Mouse (Mus musculus) frontal cortex, postnatal 25 days (tissue): ENCODE data around the gene 4930404H24Rik.

Experiments used
- DNase-seq, 2 experiments: peaks; one replicate each; pipeline ENCODE4 v3.0.0; 2022; ENCODE audit warnings: low spot score in 2 of 2

4930404H24Rik gene

DNA sequence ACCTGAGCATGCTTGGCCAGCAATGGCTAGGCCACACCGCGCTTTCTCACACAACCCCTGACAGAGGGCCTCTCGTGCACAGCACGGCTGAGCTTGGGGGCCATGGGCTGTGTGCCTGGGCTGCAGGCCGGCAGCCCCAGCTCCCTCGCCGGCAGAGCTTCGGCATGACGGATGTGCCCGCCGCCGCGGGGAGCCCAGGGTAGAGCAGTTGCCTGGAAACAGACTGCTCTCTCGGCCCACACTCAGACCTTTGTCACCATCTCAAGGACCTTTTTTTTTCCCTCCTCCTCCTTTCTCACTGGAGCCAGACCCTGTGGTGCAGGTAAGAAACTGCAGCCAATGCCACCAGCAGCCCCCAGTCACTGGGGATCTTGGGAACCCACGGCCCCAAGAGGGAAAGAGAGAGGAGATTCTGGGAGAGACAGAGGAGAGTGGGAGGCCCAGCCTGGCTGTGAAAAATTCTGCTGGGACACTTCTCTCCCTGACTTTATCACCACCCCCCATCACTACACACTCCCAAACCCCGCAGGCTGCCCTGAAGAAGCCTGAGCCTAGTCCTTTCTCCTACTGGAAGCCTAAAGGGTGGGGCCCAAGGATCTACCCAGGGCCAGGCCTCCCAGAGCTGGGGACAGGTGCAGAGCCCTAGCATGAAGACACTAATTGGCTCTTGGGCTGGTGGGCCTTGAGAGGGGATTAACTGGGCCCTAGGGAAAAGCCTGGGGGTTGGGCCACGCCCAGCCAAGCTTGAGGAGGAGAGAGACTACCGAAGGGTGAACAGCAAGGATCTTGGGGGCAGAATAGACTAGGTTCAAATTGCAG is 16.8 kb downstream of the 4930404H24Rik start:
- DNase-seq: no peak

DNA sequence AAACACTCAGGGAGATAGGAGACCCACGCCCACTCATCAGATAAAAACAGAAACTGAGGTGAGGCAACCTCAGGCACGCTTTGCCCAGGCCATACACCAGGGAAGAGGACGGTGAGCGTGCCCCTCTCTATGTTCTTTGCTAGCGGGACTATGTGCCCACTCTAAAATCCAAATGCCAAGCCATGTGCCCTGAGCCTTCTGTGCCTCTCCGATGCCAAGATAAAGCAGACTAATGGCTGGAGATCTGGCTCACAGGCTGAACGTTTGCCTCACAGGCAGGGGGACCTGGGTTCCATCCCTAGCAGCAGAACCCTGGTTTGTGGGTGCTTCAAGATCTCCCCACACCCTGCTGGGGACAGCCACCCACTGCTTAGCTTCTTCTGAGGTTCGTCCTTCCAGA is 17.5 kb downstream of the 4930404H24Rik start:
- no peak for DNase-seq

DNA sequence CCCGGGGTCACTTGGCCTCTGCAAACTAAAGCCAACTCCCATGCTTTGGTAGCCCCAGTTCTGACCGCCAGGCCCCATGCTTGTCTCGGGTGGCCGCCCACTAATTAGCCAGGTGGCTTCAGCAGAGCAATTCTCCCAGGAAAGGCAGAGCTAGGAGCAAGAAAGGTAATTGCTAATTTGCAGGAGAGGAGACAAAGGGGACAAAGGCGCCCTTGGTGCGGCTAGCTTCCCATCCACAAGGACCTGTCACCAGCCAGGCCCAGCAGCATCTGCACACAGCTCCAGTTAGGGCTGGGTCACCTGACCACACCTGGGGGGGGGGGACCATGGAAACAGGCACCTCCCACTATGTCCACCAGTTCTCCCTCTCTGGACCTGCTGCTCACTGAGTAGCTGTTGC is 19.0 kb downstream of the 4930404H24Rik start:
- DNase-seq: no peak

DNA sequence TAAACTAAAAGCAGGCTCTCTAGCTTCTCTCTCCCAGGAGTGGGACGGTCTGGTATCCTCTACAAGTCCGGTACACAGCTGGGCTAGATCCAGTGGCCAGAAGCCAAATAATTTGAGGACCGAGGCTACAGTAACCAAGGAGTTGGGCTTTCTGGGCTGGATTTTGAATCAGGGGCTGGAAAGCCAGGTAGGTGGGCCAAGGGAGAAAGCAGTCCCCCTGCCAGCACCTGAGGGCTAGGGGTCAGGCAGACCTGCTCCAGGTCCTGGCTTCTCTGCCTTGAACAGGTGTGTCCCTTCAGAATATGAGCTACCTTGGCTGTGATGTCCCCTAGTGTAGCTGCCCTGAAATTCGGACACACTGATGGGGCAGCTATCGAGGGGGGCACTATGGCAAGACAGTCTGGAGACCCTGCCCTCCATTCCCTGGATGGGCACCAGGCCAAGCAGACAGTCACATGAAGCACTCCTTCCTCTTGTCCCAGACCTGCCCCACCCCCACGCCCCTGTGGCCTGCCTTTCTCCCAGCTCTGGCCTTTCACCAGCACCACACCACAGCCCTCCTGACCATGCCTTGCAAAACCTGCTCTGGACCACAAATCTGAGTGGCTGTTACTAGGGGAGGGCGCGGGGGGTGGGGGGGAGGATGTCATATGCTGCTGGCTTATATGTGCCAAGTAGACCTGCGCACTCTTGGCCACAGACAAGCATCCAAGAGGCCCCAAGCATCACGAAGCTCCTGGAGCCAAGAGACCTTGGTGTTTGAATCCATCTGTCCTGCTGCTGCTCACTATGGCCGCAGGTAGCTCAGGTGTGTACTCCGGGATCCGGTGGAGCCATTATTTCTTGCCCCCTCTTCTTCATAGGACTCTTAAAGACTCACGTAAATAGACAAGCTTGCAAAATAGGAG is 20.1 kb downstream of the 4930404H24Rik start:
- DNase-seq: no peak

DNA sequence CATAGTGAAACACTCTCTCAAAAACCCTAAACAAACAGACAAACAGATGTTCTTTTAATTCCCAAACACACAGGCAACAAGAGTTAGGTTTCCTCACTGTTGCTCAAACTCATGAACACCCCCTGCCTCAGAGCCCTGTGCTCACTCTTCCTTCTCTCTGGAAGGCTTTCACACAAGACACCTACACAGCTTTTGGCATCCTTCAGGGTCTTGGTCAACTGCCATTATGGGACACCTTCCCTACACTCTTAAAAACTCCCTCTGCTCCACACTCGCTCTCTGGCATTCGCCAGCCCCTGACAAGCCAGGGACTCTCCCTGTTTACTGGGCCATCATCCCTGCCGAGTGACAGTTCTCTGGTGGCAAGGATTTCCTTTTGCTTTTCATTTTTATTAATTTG is 21.4 kb downstream of the 4930404H24Rik start:
- DNase-seq: no peak

DNA sequence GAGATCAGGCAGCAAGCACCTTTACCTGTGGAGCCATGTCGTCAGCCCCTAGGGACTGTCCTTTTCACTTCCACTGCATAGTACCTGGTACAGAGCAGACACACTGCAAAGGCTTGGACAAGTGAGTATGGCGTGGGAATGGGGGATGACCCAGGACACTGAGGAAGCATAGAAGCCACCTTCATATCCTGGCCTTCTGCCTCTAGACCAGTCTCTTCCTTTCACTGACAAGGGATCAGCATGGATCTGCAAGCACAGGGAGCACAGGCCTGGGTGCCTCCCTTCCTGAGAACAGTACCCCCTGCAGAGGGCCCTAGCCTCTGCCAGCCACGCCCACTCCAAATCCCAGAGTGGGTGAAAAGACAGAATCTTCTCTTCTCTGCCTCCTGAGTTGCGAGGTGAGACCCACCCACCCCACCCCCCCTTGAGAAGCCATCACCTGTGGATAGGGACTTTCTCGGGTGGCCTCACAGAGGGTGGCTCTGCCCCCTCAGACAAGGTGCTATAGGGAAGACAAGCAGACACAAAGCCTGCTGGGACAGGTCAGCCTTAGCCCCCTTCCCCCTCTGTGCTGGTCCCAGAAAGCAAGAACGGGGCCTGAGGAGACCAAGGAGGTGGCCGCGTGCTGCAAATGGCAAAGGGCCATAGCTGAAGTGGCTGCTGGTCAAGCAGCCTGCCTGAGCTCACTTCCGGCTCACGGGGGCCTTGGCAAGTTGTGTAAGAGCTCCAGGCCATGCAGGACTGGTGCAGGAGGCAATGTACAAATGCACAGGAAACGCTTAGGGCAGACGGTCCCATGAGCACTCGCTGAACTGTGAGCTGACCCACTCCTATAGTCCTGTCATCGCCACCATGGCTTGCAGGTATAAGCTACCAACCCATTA is 22.1 kb downstream of the 4930404H24Rik start:
- no peak for DNase-seq

DNA sequence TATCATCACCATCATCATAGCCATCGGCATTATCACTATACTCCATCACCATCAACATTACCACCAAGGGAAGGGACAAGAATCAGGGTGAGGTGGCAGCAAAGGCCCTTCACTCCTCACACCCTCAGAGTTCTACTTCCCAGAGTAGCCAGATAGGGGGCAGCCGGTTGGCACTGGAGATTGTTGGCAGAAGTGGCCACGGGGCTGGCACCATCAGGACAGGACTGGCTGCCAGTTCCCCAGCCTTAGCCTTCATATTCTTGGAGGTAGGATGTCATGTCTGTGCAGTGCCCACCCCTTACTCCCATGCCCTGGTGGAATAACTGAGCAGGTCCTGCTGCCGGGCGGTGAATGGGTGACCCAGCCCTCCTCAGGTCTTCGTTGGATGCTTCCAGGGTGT is 23.0 kb downstream of the 4930404H24Rik start:
- no peak for DNase-seq

DNA sequence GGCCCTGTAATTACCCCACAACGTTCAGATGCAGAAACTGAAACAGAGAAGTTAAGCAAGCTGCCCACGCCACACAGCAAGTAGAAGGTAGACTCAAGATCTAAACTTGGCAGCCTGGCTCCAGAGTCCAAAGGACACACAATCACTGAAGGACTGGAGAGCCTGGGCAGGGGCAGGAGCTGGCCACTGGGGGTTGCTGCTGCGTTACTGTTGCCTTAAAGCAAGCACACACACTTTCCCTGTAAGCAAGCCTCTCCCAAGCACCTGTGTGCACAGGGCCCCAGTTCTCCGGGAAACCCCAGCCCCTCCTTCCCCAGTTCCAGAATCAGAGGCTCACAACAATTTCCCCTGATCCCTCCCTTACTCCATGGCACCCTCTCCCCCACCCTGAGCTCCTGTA is 24.4 kb downstream of the 4930404H24Rik start:
- DNase-seq: no peak

DNA sequence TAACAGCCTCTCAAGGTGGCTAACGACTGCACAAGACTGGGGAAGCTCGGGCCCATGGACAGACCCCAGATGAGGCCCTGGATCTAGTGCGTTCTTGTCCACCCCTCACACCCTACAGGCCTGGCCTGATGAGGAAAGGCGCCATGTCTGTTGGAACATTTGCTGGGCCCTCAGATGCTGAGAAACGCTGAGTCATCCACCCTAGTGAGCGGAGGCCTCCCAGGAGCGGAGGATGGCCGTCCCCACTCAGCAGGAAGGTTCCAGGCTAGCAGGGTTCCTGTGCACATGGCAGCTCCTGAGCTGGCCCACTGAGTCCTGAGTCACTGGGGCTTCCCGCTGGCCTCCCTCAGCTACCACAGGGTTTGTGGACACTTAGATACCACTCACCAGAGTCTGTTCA is 27.5 kb downstream of the 4930404H24Rik start:
- no peak for DNase-seq

DNA sequence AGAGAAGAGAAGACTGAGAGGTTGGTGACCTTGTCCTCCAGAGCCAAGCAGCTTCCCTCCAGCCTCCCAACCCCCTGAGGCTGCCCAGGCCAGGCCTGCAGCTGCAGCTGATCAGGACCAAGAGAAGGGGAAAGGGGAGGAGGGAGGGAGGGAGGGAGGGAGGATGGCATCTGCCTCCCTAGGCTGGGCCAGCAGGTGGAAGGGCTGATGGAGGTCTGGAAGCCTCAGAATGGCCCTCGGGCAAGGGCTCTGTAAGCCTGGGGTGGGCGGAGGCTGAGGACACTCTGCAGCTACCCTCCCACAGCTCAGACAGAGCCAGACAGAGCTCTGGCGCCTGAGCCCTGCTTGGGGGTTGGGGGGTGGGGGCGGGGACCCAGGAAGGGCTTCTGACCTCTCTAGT is 29.7 kb downstream of the 4930404H24Rik start:
- no peak for DNase-seq

DNA sequence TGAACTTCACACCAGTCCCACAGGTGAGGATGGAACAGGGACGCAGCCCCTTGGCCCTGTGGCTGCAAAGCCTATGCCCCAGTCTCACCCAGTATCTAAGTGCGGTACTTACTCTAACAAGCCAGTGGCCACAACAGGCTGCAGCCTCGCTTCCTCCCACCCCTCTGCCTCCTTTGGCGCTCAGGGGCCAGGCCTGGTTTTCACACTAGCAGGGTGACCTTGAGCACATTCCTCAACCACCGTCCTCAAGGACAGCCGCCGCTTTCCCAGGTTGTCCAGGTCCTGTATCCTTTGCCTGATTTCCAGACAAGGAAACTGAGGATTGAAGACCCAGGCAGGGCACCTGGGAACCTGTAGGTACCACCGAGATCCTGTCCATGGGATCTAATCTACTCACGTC is 30.6 kb downstream of the 4930404H24Rik start:
- DNase-seq: no peak

DNA sequence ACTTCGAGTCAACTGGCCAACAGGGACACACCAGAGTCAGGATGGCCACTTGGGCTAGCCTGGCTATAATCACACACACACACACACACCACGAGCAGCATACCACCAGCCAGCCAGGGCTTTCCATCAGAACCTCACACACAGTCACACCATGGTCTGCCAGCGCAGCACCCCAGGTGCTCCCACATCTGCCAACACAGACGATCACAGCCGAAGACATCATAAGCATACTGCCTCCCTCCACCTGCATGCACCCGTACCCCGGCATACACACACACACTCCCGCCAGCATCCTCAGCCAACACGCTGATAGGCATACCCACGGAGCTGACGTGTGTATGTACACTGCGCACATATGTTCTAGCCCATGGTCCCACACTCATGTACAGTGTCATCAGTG is 31.1 kb downstream of the 4930404H24Rik start:
- no peak for DNase-seq

DNA sequence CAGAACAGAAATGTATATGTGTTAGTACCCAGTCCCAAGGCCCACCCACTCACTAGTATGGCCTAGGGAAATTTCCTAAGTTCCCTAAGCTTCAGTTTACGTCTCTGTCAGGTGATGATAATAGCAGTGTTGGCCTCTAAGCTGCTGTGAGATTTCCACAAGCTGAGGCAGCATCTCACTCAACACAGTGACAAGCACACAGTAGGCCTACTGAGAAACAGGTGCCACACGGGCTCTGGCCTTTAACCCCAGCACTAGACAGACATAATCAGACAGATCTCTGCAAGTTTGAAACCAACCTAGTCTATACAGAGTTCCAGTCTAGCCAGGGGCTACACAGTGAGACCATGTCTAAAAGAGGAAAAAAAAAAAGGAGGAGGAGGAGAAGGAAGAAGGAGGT is 32.1 kb downstream of the 4930404H24Rik start:
- no peak for DNase-seq

DNA sequence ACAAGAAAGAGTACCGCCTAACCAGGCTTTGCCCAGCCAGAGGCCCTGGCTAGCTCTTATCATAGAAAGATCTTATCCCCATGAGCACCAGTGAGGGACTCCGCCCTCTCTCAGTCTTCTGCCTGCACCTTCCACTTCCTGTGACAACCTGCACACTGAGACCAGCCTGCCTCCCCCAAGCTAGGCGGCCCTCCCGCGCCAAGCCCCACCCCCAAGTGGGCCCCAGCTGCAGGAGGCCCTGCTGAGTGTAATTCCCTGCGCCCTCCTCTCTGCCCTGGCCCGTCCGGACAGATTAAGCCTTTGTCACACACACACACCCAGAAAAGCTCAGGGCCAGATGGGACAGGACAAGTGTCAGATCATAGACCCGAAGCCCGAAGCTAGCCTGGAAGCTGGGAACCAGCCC is 33.3 kb downstream of the 4930404H24Rik start:
- DNase-seq: no peak

DNA sequence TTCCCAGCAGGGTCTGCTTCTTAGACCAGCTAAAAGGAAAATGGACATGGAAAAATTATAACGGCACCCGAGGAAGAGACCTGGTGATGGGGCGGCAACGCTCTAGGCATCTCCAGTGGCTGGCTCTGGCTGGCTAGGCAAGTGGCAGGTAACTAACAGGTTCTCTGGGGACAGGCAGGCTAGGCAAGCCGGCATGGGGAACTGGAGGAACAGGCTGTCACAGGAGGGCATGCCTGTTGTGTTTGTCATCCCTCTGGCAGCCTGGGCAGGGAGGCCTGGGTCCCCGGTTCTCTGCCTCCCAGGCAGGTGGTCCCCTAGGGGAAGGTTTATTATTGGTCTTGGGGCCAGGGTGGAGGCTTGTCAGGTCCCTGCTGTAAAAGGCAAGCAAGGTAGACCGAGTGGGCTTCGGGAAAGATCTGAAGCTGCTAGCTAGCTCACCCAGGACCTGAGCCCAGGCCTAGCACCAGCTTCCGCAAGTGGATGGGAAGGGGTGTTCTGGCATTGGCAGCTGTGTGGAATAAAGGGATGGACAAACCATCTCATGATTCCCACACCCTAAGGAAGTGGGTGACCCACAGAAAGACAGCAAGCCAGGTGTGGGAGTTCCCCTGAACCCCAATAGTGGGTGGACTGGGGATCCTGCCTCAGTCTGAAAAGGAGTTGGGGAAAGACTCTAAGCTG is 34.4 kb downstream of the 4930404H24Rik start:
- no peak for DNase-seq

DNA sequence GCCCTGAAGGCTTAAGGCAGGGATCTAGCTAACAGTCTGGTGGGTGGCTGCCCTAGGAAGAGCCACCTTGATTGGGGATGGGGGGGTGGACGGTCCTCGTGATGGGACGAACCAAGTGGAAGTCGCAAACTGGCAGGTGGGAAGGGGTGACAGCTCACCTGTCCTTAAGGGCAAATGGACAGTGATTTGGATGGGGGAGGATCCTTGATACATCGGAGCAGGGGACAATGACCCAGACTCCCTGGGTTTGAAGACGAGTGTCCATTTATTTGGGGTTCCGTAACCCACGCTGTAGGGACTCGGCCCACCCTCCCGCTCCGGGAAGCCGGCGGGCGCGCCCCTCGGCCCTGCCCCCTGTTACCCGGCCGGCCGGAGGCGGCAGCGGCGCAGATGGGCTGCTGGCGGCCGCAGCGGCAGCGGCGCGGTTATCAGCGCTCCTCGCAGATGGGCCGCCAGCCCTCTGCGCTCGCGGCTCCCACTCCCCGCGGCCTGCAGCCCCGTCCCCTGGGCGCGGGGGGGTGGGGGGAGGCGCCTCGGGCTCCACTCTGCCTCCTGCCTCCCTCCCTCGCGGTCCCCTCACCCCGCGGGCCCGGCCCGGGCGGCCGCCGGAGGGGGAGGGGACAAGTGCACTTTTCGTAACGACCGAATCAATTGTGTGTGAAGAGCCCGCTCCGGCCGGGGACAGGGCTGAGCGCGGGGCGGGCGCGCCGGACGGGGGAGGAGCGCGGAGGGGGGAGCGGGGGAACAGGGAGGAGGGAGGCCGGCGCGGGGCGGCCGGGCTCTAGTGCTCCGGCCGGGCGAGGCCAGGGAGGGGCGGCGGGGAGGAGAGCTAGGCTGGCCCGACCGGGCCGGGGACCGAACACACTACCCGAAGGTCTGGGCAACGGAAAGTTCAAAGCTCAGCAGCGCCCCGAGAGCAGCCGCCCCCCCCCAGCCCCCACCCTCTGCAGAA is 35.3 kb downstream of the 4930404H24Rik start:
- DNase-seq: no peak

DNA sequence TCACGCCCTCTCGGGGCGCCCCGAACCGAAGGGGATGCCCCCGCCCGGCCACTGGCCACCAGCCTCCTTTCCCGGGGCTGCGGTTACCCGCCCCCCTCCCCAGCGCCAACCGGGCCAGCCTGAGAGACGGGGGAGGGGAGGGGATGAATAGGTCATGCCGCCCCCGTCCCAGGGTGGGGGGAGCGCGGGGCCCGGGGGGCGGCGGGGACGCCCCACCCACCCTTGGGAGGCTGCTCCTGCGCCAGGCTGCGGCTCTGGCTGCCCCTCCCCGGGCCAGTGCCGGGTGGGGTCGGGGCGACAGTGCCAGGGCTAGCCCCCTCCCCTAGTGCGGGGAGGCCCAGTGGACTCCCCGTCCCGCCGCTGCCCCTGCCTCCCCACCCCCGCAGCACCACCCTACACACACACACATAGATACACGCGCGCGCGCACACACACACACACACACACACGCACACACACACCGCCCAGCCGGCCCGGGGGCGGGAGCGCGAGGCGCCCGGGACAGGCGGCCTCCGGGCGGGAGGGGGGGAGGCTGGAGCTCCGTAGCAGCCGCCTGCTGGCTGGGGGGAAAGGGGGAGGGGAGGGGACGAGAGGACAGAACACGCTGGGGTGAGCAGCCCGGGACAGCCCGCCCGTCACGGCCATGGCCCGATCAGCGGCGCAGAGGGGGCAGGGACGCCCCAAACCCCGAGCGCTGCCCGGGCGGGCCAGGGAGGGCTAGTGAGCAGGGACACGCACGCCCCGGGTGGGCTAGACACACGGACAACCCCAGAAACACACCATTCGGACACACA is 36.2 kb downstream of the 4930404H24Rik start:
- DNase-seq: no peak

DNA sequence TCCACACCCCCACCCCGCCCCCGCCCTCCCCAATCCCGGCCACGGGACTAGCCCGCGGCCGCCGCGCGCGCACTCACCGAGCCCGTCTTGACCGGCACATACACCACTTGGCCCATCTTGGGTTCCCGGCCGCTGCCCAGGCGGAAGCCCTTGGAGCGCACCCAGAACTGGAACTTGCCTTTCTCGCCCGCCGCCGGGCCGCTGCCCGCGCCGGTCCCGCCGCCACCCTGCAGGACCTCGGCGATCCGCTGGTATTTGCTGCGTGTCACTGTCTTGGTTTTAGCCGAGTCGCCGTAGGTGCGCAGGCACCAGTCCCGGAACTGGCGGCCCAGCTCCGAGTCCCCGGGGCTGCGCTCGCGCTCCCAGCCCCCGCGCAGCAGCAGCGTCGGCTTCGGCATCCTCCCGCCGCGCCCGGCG is 36.8 kb downstream of the 4930404H24Rik start:
- DNase-seq: no peak
